Mouse (Mus musculus): ENCODE measurements around the gene Commd7.
A peak's percentile ranks its signal among the peaks of the same experiment; 100 is the strongest.
"Not testable (repeated sequence)": the region's sequence is repeated elsewhere in the genome, so short reads cannot be mapped to it uniquely, and the experiment has no call there.

Commd7 gene

DNA sequence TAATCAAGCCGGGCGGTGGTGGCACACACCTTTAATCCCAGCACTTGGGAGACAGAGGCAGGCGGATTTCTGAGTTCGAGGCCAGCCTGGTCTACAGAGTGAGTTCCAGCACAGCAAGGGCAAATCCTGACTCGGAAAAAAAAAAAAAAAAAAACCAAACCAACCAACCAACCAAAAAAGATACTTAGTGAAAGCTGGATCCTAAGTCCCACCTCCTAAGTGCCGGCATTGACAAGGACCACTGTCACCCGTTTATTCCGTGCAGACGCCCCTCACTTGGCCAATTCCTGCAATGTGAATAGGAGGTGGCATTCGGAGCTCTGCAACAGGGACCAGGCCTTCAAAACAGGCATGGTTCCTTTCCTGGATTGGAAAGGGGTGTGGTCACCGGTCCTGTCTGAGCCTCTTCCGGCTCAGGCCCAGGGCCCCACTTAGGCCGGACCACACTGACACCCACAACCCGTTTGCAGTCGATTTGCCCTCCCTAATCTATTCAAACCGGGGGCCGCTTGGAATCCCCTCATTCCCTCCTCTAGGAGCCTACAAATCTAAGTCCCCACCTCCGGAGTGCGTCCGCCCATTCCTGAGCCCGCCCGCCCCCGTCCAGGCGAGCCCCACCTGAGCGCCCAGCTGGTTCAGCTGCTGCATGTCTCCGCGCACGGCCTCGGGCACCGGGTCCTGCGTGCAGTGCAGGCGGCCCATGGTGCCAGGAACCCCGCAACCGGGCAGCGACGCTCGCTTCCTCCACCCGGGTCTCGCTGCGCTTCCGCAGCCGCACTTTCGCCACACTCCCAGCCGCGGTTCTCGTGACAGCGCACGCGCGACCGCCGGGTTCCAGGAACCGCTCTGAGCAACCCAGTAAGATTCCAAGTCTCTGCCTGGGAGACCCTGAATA lies at the start of gene Commd7:
TSS of gene Commd7 (minus strand) at position 806 of the 895 bp plus-strand sequence.
- peak; percentile 84 for DNase-seq (ENCODE audit: extremely low read depth, insufficient read length, low spot score)

DNA sequence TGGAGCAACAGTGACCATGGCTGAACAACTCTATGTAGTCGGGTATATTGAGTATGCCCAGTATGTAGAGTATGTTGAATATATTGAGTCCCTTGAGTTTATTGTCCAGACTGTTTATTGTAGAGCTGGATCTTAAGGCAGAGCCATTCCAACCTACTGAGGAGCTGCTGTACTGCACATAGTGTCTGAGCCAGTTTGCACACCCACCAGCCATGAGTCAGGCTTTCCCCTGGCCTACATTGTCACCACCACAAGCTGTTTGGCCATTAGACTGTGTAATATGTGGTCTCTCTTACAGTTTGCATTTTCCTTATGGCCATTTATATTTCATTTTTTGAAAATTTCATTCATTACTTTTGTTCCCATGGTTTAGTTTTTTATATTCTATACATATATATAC lies 47.4 kb upstream of the Commd7 start:
- no peak for DNase-seq (ENCODE audit: extremely low read depth, insufficient read length, low spot score)

DNA sequence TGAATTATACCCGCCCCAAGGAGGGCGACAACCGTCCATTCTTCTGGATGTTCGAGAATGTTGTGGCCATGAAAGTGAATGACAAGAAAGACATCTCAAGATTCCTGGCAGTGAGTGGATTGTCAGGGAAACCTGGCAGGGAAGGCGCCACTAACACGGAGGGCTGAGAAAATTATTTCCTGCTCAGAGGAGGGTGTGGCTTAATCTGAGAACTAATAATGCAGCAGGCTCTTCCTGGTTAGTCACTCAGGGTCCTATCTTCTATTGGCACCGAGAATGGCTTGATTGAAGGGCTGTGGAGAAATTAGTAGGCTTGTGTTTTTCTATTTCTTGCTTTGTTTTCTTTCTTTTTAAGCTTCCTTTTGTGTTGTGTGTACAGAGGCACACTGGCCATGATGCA lies 45.0 kb upstream of the Commd7 start:
- no peak for DNase-seq (ENCODE audit: extremely low read depth, insufficient read length, low spot score)

DNA sequence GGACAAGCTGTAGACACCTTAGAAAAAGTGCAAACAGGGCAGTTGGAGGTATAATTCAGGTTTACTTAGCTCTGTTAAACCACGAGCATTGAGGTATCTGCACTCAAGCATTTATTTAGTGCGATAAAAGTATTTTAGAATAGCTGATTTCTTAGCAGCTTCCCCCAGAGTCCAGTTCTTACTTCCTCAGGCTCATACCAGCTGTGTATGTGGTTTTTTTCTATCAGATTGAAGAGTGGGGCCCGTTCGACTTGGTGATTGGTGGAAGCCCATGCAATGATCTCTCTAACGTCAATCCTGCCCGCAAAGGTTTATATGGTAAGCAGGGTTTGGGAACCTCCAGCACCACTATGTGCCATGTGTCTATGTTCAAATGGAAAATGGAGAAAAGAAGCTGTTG lies 44.4 kb upstream of the Commd7 start:
- no peak for DNase-seq (ENCODE audit: extremely low read depth, insufficient read length, low spot score)

DNA sequence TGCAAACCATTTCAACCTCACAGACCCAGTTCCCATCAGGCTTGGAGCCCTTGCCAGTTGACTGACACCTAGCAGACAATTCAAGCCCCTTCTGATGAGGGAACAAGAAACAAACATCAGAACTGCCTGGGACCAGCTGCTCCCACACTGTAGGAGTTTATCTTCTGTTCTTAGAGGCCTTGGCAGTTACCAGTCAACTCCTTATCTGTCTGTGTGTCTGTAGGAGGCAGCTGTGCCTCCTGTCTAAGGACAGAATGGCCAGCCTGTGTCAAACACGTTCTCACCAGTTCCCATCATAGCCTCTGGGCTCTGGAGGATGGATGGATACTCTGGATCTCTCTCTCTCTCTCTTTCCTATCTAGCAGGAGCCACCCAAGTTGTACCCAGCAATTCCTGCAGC lies 42.8 kb upstream of the Commd7 start:
- not testable (repeated sequence) for DNase-seq (ENCODE audit: extremely low read depth, insufficient read length, low spot score)

DNA sequence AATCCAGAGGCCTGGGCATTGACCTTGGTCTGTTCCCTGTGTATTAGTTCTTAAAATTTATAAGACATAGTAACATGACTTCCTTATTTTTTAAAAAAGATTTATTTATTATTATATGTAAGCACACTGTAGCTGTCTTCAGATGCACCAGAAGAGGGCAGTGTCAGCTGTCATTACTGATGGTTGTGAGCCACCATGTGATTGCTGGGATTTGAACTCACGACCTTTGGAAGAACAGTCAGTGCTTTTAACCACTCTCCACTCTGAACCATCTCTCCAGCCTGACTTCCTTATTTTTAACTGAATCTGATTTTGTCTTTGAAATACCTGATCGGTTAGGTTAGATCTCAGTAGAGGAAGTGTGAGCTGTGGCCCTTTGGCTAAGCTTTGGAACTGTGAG lies 40.0 kb upstream of the Commd7 start:
- DNase-seq (ENCODE audit: extremely low read depth, insufficient read length, low spot score), result no peak

DNA sequence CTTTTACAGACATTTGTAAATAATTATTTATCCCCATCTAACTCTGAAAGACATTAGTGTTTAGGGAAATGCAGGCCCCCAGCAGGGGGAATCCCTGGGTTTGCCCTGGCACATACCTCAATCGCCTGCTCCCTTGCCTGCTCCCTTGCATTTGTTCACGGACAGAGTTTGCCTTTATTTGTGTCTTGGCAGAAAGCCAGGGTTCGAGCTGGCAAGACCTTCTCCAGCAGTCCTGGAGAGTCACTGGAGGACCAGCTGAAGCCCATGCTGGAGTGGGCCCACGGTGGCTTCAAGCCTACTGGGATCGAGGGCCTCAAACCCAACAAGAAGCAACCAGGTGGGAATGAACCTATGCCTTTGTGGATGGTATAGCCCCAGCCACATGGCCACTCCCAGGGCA lies 37.5 kb upstream of the Commd7 start:
- DNase-seq (ENCODE audit: extremely low read depth, insufficient read length, low spot score), result no peak

DNA sequence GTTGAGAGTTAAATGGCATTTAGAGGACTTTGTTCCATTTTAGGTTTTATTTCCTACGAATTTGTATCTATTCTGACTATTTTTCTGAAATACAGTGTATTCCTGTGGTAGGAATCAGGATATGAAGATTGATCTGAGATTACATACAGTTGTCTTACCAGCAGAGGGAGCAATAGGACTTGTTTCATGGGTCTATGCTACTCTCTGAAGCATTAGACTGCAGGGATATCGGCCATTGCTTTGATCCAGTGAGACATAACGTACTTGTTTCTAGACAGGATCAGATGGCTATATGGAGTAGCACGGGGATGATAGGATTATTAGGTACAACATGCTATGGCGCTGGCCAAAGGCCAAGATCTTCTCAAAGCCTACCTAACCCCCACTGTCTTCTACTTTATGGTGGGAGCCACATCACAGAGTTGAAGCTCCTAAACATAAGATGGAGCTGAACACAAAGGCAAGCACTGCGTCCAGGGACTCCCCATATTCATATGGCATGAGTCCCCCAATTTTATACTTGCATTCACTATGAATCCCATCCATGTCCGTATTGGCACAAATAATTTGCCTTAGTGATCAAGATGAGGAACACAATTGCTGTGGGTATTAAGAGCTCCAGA lies 36.3 kb upstream of the Commd7 start:
- no peak for DNase-seq (ENCODE audit: extremely low read depth, insufficient read length, low spot score)

DNA sequence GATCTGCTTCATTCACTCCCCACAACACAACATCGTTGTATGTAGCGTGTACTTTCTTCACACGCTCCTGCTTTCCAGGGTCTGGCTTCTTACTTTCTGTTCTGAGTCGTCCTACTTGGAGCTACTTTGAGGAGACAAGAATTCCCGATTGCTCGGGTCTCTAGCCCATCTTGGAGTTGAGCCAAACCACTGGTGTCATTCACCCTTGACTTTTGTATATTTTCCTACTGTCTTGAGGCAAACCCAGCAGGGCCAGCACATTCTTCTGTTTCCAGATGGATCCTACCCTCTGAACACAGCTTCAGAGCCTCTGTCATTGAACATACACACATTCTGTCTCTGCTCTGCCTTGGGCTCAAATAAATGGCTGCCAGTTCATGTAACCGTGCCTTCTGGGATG lies 32.8 kb upstream of the Commd7 start:
- no peak for DNase-seq (ENCODE audit: extremely low read depth, insufficient read length, low spot score)

DNA sequence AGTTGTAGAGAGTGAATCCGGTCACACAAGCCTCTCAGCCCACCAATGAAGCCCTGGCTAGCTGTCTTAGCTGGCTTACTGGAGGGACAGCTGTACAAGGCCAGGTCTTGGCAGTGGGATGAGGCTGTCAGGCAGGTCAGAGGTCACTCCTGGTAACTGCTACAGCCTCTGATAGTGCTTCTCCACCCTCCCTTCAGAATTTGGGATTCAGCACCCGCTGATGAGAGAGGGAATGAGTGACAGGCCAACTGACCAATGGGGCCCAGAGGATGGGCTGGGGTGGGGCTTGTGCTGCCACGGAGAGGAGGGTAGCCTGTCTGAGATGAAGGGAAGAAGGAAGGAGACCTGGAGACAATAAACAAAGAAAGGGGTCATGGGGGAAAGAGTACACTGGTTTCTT lies 28.0 kb upstream of the Commd7 start:
- DNase-seq (ENCODE audit: extremely low read depth, insufficient read length, low spot score), result no peak

DNA sequence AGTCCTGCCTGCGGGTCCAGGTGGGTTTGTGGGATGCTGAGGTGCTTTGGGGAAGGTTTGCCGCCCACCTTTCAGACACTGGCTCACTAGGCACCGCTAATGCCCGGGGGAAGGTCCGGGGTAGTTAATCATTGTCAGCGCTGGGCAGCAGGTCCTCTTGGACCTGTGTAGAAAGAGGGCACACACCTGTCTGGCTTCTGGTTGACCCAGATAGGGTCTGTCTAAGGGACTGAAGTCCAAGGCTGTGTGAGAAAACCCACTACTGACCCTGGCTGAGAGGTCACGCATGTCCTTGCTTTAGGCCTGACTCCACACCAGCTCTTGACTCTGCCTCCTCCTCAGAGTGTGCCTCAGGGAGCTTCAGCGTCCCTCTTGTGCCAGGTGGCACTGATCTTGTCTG lies 25.1 kb upstream of the Commd7 start:
- DNase-seq (ENCODE audit: extremely low read depth, insufficient read length, low spot score), result not testable (repeated sequence)

DNA sequence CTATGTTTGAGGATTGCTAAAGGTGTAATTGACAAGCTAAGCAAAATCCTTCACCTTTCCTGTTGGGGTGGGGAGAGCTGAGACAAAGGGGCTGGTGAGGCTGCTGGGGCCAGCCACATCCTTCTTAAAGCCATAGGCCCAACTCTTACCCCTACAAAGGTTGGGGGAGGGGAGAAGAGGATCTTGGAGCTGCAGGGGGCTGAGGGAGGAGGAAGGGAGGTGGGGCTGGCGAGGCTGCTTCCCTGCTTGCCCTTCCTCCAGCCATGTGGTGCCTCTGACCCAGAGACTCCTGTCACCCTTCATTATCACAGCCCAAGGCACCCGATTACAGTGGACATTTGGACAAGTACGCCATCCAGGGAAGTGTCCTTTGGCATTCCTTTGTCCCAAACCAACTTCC lies 19.1 kb upstream of the Commd7 start:
- DNase-seq (ENCODE audit: extremely low read depth, insufficient read length, low spot score), result no peak

DNA sequence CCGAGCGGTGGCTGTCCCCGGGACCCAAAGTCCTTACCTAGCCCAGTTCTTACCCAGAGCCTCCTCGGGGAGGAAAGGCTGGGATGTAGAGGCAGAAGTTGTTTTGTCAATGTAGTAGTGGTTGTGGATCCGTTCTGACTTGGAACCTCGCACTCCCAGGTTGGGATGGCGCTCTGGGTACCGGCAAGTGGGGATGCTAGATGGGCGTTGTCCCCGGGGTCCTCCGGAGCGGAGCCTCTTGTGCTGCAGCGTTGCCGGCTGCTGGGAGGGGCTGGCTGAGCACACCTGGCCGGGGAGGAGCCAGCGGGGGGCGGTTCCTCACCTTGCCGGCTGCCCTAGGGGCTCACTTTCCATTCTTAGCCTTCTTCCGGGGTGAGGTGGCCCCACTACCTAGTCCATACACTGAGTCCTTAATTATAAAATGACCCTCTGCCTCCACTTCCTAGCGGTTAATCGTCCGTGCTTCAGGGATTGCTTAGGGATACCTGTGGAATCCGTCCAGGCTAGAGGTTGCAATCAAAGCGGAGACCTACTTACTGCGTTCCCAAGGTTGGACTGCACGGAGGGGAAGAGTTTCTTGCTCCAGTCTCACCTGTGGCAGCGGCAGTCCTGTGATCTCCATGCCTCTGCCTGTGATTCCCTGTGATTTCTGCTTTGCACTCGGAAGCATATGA lies 17.6 kb upstream of the Commd7 start:
- DNase-seq (ENCODE audit: extremely low read depth, insufficient read length, low spot score), result no peak

DNA sequence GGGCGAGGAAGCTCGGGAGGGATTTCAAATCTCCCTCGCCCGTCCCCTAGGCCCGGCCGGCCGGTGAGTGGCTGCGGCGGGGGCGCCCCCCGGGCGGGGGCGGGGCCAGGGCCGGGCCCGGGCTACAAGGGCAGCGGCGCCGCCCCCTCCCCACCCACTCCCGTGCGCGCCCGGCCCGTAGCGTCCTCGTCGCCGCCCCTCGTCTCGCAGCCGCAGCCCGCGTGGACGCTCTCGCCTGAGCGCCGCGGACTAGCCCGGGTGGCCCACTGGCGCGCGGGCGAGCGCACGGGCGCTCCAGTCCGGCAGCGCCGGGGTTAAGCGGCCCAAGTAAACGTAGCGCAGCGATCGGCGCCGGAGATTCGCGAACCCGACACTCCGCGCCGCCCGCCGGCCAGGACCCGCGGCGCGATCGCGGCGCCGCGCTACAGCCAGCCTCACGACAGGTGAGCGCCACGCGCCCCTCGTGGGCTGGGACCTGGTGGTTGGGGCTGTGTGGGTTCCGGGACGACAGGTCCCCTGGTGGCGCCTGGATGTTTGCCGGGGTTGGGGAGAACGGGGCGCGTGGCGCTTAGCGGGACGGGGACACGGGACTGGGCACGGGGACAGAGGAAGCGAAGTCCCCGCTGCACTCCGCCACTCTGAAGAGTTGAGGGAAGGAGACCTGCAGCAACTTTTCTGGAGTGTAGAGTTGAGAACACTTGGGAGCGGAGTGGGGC lies 16.9 kb upstream of the Commd7 start, which contains the start of gene Dnmt3b:
TSS of gene Dnmt3b (plus strand) at position 153 of the 716 bp plus-strand sequence.
- no peak for DNase-seq (ENCODE audit: extremely low read depth, insufficient read length, low spot score)

DNA sequence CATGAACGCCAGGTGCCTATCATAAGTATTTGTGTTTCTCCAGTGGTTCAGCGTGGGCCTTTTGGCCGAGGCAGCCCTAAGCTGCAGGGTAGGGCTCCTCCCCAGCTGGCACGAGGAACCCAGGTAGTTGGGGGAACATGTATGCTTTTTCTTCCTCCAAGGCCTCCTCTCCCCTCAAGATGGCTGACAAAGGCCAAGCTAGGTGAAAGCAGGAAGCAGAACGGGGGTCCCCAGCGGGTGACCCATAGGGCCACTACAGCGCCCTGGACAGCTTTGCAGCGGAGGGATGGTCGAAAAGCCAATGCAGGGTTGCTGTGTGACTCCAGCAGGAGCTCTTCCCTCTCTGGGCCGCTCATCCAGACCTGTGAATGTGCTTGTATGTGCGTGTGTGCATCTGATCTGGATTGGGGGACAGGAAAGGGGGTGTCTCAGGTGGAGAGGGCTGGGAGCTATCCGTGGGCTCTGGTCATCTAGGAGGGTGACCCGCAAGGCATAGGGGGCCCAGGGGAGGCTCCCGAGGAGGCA lies 16.3 kb upstream of the Commd7 start:
- DNase-seq (ENCODE audit: extremely low read depth, insufficient read length, low spot score), result no peak

DNA sequence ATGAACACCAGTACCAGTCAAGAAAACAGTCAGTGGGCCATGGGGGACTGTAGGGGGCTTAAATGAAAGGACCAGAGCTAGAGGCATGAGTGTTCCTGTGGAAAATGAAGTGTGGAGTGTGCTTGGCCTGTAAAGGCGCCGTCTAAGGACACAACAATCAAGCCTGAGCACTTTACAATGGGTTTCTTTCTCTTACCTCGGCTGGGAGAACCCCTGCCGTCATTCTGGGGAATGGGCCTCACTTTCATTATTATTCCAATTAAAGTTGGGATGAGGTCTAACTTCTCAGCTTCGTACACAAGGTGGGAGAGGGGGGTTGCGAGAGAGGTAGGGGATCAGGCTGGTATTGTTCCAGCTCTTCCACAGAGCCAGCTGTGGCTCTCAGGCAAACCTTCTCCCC lies 10.4 kb upstream of the Commd7 start:
- DNase-seq (ENCODE audit: extremely low read depth, insufficient read length, low spot score), result no peak

DNA sequence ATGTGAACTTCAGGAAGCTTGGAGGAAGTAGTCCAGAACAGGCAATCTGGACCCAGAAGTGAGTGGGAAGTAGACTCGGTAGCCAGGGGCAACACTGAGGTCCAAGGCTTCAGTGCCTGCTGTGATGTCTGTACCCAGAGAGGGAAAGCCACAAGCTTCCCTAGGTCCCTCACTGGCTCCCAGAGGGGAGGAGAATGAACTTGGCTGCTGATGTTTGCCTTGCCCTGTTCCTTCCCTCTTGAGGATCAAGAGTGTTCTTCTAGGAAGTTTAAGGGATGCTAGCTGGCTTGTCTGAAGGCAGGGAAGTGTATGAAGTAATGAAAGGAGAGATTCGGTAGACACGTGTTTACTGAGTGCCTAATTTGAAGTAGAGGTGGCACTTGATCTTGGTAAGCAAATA lies 9.9 kb upstream of the Commd7 start:
- no peak for DNase-seq (ENCODE audit: extremely low read depth, insufficient read length, low spot score)

DNA sequence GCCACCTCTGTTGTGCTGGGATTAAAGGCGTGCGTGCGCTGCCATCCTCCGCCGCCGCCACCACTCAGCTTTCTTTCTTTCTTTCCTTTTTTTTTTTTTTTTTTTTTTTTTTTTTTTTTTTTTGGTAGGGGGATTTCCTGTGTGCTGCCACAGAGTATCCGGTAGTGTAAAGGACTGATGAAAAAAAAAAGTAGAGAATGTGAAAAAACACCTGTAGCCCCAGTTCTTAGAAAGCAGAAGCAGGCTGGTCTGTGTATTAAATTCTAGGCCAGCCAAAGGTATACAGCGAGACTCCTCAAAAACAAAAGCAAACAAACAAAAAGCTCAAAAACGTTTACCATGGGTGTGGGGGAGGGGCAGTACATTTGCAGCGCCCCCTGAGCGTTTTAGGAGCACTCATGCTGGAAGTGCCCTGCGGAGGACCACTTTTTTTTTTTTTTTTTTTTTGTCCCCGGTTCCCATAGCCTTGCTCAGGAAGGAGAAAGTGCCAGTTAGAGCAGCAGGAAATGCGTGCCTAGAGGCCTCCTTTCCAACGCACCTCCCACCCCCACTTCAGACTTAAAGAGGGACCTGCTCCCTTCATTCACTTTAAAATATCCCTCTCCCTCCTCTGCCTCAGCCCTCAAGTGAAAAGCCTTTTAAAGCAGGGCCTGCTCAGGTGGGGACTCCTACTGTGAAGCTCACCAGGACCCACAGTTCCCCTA lies 6.5 kb upstream of the Commd7 start:
- no peak for DNase-seq (ENCODE audit: extremely low read depth, insufficient read length, low spot score)

DNA sequence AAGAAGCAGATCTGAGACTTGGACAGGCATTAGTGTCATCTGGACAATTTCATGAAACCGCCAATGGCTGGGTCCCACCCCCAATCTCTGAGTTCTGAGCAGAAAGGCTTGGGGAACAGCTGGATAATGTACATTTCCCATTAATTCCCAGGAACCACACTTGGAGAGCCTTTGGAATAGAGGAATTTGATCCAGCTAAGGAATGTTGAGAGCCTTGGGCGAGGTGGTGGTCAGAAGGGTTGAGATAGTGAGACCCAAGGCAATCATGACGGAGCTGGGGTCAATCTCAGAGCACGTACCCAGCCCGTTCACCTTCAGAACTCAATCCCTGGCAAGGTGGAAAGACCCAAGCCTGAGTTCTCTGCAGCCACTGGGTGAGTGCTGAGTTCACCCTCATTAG lies 678 bp upstream of the Commd7 start:
- DNase-seq (ENCODE audit: extremely low read depth, insufficient read length, low spot score), result no peak

DNA sequence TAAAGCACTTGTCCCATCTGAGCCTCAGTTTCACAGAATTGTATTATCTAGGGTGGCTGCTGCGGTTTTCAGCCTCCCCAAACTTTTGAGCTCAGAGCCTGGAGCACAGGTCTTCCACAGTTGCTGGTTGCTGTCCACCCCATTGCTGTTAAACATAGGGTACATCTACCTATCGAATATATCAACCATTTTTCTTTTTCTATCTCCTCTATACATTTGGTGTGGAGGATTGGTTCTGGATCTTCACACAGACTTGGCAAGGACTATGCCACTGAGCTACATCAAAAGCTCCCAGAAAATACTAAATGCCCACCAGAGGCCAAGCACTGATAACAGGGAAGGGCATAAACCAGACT lies 268 bp upstream of the Commd7 start:
- no peak for DNase-seq (ENCODE audit: extremely low read depth, insufficient read length, low spot score)

Data from 3134 (cell line).